Mouse (Mus musculus) bone marrow, adult 2 months (tissue): ENCODE results near the gene Cma2.

Source experiments
- CTCF ChIP-seq: fragments of 200-500 bp; IDR thresholded peaks from 2 replicates; pipeline ENCODE4 v1.5.1; 2011; ENCODE audit warnings: low read length, control low read depth; ENCODE audit not compliant: control insufficient read depth, insufficient read depth
- POLR2A ChIP-seq: fragments of 200-500 bp; IDR thresholded peaks from 2 replicates; pipeline ENCODE4 v1.6.1; 2011; ENCODE audit warnings: low read depth, mild to moderate bottlenecking, control low read depth, low read length, borderline replicate concordance; ENCODE audit not compliant: control insufficient read depth

GRCm38 (mm10) chr14:55933586-55933985 is 17.2 kb upstream of the Cma2 start:
- TF ChIP-seq CTCF (no peak), POLR2A (no peak)
